Mouse (Mus musculus) gonadal fat pad, adult 2 months (tissue): ENCODE data around the gene Fkbp15. TPM values are rescaled to one million over a fixed set of nuclear protein-coding genes. Genes with fewer than 3 reads are reported as not detected.
"Not testable (repeated sequence)": the region's sequence is repeated elsewhere in the genome, so short reads cannot be mapped to it uniquely, and the experiment has no call there.

ENCODE experiments used
- DNase-seq: peaks from one replicate; pipeline ENCODE4 v3.0.0-alpha.2; 2012; ENCODE audit warnings: low read depth
- polyA plus RNA-seq: library from polyadenylated mRNA; depleted of rRNA; stranded (reverse); fragments of >200 nt; gene quantifications from 2 replicates; pipeline ENCODE4 v1.2.3, GENCODE M21; 2012; rRNA removed

The Fkbp15 gene
- polyA plus RNA-seq, 1 experiment, result 37.8 TPM

DNA sequence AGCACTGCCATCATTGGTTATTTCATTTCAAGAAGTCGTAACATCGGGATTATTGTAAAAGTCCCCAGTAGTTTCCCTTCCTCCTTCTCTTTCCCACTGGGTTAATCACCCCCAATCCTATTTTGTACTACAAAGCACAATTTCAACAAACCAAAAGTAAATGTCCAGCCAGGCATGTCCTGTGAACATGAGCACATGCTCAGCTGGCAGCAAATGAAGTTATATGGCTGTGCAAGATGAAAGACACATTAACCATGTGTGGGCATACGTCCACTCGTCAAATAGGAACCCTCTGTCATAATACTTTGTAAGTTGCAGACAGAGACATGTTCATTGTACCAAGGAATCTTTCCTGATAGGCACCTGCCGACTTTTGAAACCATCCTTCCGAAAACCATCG, 77.4 kb downstream of the Fkbp15 start:
- DNase-seq, result no peak

DNA sequence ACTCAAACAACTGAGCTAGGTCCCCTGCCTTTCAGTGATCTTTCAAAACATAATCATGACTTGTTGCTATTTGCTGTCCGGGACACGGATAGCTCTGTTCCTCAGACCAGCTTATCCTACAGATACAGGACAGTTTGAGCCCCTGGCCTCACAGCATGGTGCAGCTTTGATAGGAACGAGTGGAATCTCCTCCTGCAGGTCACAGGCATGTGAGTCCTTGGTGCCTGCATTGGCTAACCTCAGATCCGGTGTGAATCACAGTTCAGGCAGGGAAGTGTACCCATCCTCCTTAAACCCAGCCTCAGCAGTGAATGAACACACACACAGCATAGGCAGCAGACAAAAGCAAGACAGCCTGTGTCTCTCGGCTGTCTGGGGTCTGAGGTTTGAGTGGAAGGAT, 79.0 kb downstream of the Fkbp15 start:
- no peak for DNase-seq

DNA sequence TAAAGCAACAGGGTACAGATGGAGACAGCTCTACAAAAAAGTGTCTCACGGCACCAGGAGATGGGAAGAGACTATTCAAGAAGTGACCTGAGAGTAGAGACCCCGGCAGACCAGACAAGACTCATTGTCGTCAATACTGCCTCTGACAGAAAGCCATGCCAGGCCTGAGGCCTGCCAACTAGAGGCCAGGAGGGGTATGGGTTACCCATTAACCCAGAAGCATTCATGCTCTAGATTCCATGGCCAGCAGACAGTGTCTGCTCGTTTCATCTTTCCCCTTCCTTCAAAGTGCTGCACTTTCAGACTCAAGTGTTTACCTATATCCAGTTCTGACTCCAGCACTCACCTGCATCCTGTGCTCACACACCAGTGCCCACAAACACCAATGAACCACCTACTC, 82.3 kb downstream of the Fkbp15 start:
- no peak for DNase-seq

- DNase-seq, result no peak
These were observed 83.1 kb downstream of the Fkbp15 start for GRCm38 (mm10) chr4:62277222-62277621.

DNA sequence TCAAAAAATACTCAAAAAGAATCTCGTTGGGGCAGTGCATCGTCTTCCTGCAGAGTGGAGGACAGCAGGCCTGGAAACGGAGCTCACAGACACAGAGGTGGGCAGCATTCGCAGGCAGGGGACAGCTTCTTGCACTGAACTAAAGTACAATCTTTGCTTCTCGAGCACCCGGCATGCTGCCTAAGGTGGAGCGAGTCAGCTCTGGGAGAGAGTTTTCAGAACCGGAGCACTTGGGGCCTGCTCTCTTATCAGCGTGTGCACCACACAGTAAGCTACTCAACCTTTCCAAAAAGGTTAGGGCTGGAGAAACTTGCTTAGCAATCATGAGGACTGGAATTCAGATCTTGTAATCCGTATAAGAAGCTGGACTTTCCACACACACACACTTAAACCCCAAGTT, 83.7 kb downstream of the Fkbp15 start:
- no peak for DNase-seq

DNA sequence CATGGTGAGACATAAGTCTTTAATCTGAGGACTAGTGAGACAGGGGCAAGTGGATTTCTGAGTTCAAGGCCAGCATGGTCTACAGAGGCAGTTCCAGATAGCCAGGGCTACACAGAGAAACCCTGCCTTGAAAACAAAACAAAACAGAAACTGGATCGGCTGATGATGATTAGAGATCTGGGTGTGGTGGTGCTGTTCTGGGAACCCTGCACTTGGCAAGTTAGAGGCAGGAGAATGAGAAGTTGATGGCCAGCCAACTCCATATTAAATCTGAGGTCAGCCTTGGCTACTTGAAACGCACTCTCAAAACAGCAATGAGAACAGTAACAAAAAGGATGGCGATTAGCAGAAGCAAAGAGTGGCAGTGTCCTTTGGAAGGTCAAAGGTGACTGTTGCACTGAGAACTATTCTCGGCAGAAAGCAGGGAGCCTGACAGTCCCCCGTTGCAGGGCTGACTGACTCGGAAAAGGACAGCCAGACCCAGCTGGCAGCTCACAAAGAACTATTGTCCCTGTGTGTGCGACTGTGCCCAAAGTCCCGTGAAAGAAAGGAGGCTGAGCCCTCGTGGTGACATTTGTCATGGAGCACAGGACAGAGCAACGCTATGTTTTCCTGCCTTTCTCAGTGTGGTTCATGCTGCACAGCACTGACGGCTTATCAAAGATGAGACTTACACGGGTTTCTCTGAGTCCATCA, 85.4 kb downstream of the Fkbp15 start:
- no peak for DNase-seq

GRCm38 (mm10) chr4:62273916-62274315, 86.4 kb downstream of the Fkbp15 start:
- no peak for DNase-seq

DNA sequence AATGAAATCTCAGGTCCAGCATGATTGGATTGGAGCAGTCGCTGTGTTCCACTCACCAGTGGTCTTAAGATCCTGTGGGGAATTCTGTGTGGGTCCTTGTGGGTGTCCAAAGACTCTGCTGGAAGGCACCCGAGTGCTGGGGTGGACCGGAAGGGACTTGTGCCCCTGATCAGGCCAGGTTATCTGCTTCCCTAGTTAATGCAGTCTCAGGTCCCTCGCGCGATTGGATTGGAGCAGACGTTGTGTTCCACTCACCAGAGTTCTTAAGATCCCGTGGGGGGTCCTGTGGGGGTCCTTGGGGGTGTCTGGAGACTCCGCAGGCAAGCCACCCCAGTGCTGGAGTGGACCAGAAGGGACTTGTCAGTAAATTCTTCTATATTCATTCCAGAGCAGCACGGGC, 87.7 kb downstream of the Fkbp15 start:
- DNase-seq, result no peak

- DNase-seq, result no peak
These were observed 93.2 kb downstream of the Fkbp15 start for GRCm38 (mm10) chr4:62267101-62267500.

- not testable (repeated sequence) for DNase-seq
These were observed 94.3 kb downstream of the Fkbp15 start for GRCm38 (mm10) chr4:62266016-62266415.

- no peak for DNase-seq
These were observed 95.1 kb downstream of the Fkbp15 start for GRCm38 (mm10) chr4:62265154-62265836.

DNA sequence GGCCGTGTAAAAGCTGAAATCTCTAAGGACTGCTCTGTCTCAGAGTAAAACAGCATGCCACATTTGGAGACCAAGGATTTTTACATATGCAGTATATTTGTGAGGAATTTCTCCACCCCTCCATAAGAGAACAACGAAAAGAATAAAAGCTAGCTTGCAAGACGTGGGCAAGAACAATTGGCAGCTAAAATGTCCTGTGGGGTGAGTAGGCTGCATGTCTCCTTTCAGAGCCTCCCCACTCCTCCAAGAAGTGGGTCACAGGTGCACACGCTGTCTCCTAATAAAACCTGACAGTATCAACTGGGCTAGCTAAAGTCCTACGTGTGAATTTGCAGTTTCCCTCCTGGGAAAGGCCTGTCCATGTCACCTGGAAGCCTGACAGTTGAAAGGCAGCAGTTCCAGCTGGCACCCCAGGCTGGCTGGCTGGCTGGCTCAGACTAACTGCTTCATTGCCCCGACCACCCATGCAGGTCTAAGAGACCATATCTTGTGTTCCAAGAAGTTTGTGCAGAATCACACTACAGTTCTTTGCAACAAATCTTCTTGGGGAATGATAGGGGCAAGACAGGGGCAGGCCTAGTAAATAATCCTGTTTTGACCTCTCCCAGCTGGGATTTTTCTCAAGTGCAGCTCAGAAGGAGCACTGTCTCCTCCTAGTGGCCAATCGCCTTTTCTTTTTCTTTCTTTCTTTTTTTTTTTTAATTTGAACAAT, 97.1 kb downstream of the Fkbp15 start:
- no peak for DNase-seq

- no peak for DNase-seq
These were observed 98.1 kb downstream of the Fkbp15 start, which contains the start of gene Slc31a2 for GRCm38 (mm10) chr4:62262276-62262675. Slc31a2 (plus strand) TSS chr4:62262562.

DNA sequence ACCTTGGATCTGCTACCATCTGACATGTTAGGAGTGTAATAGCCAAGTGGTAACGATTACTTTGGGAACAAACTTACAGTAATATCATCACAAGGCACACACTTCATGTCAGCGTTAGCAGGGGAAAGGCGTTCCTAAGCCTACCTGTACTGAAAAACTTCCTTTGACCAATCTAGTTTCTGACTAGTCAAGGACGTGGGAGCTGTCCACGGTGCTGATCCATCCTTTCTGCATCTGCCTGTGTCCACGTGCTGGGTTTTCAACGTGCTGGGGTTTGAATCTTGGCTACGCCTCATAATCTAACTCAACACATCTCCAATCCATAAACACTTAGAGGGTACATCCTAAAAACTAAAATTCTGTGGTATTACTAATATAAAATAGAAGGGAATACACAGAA, 103.4 kb downstream of the Fkbp15 start:
- no peak for DNase-seq

DNA sequence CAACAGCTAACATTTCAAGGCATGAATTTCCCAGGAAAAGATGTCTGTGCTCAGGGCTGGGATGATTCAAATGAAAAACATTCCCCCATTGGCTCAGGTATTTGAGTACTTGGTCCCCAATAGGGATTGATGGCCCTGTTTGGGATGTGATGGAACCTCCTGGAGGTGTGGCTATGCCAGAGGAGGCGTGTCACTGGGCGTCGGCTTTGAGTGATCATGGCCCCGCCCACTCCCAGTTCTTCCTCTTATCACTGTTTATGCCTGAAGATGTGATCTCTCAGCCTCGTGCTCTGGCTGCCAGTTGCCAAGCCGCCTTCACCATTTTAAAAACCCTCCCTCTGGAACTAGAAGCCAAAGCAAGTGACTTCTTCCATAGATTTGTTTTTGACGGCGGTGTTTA, 105.8 kb downstream of the Fkbp15 start:
- DNase-seq, result no peak

GRCm38 (mm10) chr4:62251776-62252175, 108.6 kb downstream of the Fkbp15 start:
- DNase-seq, result no peak

- DNase-seq, result no peak
These were observed 109.3 kb downstream of the Fkbp15 start for GRCm38 (mm10) chr4:62250896-62251544.

Other genes with a start within 250 kb of the Fkbp15 start
- gene Mup21, start 209.7 kb downstream of the Fkbp15 start, polyA plus RNA-seq, result not detected in 2 replicates
- gene Zfp37, start 129.5 kb downstream of the Fkbp15 start, polyA plus RNA-seq, result 0.88 and 1.0 TPM in 2 replicates
- 64.9 and 72.7 TPM in 2 replicates for gene Slc31a2, start 98.0 kb downstream of the Fkbp15 start, polyA plus RNA-seq
- gene Slc31a1, start 179 bp upstream of the Fkbp15 start, polyA plus RNA-seq, result 57.4 and 60.7 TPM in 2 replicates
- gene Cdc26, start 48.1 kb upstream of the Fkbp15 start, polyA plus RNA-seq, result 32.1 and 33.6 TPM in 2 replicates
- 13.7 and 14.8 TPM in 2 replicates for gene Prpf4, start 48.2 kb upstream of the Fkbp15 start, polyA plus RNA-seq
- 7.8 and 11.1 TPM in 2 replicates for gene Rnf183, start 74.7 kb upstream of the Fkbp15 start, polyA plus RNA-seq
- gene Wdr31, start 110.3 kb upstream of the Fkbp15 start, polyA plus RNA-seq, result 4.3 and 5.7 TPM in 2 replicates
- 98.6 and 103 TPM in 2 replicates for gene Bspry, start 119.5 kb upstream of the Fkbp15 start, polyA plus RNA-seq
- gene Hdhd3, start 142.9 kb upstream of the Fkbp15 start, polyA plus RNA-seq, result 28.3 and 35.8 TPM in 2 replicates
- 419 and 470 TPM in 2 replicates for gene Alad, start 159.4 kb upstream of the Fkbp15 start, polyA plus RNA-seq
- 25.9 and 27.9 TPM in 2 replicates for gene Pole3, start 164.5 kb upstream of the Fkbp15 start, polyA plus RNA-seq
- 0.20 and 0.28 TPM in 2 replicates for gene 4933430I17Rik, start 164.8 kb upstream of the Fkbp15 start, polyA plus RNA-seq
- 94.2 and 111 TPM in 2 replicates for gene Rgs3, start 199.3 kb upstream of the Fkbp15 start, polyA plus RNA-seq